Mouse (Mus musculus): ENCODE results near the gene Caprin1.

The Caprin1 gene

GRCm38 (mm10) chr2:103760906-103761716 lies 36.3 kb downstream of the Caprin1 start, which contains the start of gene Nat10:
Nat10 (minus strand) TSS chr2:103761270.
- peak; percentile 100 for DNase-seq (ENCODE audit: low read depth, low spot score)
- Histone ChIP-seq H3K36me3 (ENCODE audit: control insufficient read depth, insufficient read depth, low read length, poor library complexity, severe bottlenecking) (peaks cover 2% of the 10 kb centered on the region; the same call in 1 of the 2 replicates), H3K27me3 (ENCODE audit: control insufficient read depth, insufficient read depth, low read length, poor library complexity, severe bottlenecking) (no peaks in the 10 kb centered on the region)

GRCm38 (mm10) chr2:103760421-103760820 lies 37.0 kb downstream of the Caprin1 start:
- no peaks in the 10 kb centered on the region for H3K27me3 ChIP-seq (ENCODE audit: control insufficient read depth, insufficient read depth, low read length, poor library complexity, severe bottlenecking)
- DNase-seq (ENCODE audit: low read depth, low spot score) = peak; percentile 33
- H3K36me3 ChIP-seq (ENCODE audit: control insufficient read depth, insufficient read depth, low read length, poor library complexity, severe bottlenecking) = no peaks in the 10 kb centered on the region

DNA sequence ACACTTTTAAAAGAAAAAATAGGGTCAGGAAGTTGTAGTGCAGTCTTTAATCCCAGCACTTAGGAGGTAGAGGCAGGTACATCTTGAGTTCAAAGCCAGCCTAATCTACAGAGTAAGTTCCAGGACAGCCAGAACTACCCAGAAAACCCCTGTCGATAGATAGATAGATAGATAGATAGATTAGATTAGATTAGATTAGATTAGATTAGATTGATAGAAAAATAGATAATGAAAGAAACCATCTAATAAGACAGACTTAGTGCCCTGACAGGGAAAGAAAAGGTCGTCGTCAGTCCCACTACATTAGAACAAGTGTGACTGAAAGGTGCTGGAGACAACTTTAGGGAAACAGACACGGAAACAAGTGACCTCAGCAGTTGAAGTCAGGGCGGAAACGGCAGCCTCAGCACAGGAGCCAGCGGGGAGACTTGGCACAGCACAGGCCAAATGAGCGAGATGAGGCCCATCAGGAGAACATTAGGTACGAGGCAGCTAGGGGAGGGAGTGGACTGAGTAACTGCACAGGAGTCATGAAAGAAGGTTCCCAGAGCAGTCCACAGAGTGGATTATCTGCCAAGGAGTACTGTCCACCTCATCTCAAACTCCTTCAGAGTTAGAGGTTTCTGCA lies 41.9 kb downstream of the Caprin1 start:
- no peak for DNase-seq (ENCODE audit: low read depth, low spot score)
- Histone ChIP-seq H3K36me3 (ENCODE audit: control insufficient read depth, insufficient read depth, low read length, poor library complexity, severe bottlenecking) (peaks cover 5% of the 10 kb centered on the region), H3K27me3 (ENCODE audit: control insufficient read depth, insufficient read depth, low read length, poor library complexity, severe bottlenecking) (no peaks in the 10 kb centered on the region)

- Histone ChIP-seq H3K27me3 (ENCODE audit: control insufficient read depth, insufficient read depth, low read length, poor library complexity, severe bottlenecking) (no peaks in the 10 kb centered on the region), H3K36me3 (ENCODE audit: control insufficient read depth, insufficient read depth, low read length, poor library complexity, severe bottlenecking) (peaks cover 5% of the 10 kb centered on the region)
- no peak for DNase-seq (ENCODE audit: low read depth, low spot score)
Measured at GRCm38 (mm10) chr2:103754614-103755013, 42.8 kb downstream of the Caprin1 start.

GRCm38 (mm10) chr2:103751771-103752170 lies 45.7 kb downstream of the Caprin1 start:
- H3K36me3 ChIP-seq (ENCODE audit: control insufficient read depth, insufficient read depth, low read length, poor library complexity, severe bottlenecking) = peaks cover 10% of the 10 kb centered on the region
- no peak for DNase-seq (ENCODE audit: low read depth, low spot score)
- H3K27me3 ChIP-seq (ENCODE audit: control insufficient read depth, insufficient read depth, low read length, poor library complexity, severe bottlenecking) = no peaks in the 10 kb centered on the region

GRCm38 (mm10) chr2:103749091-103749490 lies 48.4 kb downstream of the Caprin1 start:
- Histone ChIP-seq H3K36me3 (ENCODE audit: control insufficient read depth, insufficient read depth, low read length, poor library complexity, severe bottlenecking) (peaks cover 8% of the 10 kb centered on the region), H3K27me3 (ENCODE audit: control insufficient read depth, insufficient read depth, low read length, poor library complexity, severe bottlenecking) (no peaks in the 10 kb centered on the region)
- no peak for DNase-seq (ENCODE audit: low read depth, low spot score)

- Histone ChIP-seq H3K36me3 (ENCODE audit: control insufficient read depth, insufficient read depth, low read length, poor library complexity, severe bottlenecking) (peaks cover 8% of the 10 kb centered on the region), H3K27me3 (ENCODE audit: control insufficient read depth, insufficient read depth, low read length, poor library complexity, severe bottlenecking) (no peaks in the 10 kb centered on the region)
- no peak for DNase-seq (ENCODE audit: low read depth, low spot score)
Measured at GRCm38 (mm10) chr2:103747891-103748290, 49.6 kb downstream of the Caprin1 start.

DNA sequence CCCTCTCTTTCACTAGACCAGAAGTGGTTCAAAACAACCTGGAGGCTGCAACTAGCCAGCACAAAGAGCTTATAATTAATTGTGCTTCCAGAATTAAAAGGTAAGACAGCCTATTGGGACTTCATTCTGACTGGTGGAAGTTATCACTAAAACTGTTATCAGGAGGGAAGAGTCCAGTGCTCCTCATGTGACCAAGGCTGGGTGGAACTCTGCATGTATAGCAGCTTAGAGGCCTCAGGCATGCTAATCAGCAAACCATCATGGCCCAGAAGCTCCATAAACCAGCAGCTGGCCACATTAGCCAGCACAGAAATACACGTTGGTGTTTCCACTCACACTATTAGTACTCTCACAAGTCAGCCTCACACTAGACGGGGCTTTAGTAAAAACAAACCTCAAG lies 50.7 kb downstream of the Caprin1 start:
- DNase-seq (ENCODE audit: low read depth, low spot score) = no peak
- Histone ChIP-seq H3K36me3 (ENCODE audit: control insufficient read depth, insufficient read depth, low read length, poor library complexity, severe bottlenecking) (peaks cover 4% of the 10 kb centered on the region), H3K27me3 (ENCODE audit: control insufficient read depth, insufficient read depth, low read length, poor library complexity, severe bottlenecking) (no peaks in the 10 kb centered on the region)

DNA sequence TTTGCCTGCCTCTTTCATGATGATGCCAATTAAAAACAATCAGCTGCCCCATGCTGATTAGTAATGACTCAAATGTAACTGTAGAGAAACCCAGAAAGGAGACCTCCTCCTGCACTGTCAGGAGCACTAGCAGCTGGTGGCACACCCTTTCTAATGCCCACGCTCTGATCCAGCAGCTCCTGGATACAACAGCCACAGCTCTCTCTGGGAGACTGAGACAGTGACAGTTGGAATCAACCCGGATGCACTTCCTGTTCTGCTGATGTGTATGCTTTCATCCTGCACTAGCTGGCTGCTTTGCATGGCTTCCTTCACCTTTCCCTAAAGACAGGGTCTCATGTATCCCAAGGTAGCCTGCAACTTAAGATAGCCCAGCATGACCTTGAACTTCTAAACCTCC lies 51.4 kb downstream of the Caprin1 start:
- peaks cover 4% of the 10 kb centered on the region for H3K36me3 ChIP-seq (ENCODE audit: control insufficient read depth, insufficient read depth, low read length, poor library complexity, severe bottlenecking)
- no peak for DNase-seq (ENCODE audit: low read depth, low spot score)
- H3K27me3 ChIP-seq (ENCODE audit: control insufficient read depth, insufficient read depth, low read length, poor library complexity, severe bottlenecking) = no peaks in the 10 kb centered on the region

- Histone ChIP-seq H3K36me3 (ENCODE audit: control insufficient read depth, insufficient read depth, low read length, poor library complexity, severe bottlenecking) (peaks cover 5% of the 10 kb centered on the region), H3K27me3 (ENCODE audit: control insufficient read depth, insufficient read depth, low read length, poor library complexity, severe bottlenecking) (no peaks in the 10 kb centered on the region)
- no peak for DNase-seq (ENCODE audit: low read depth, low spot score)
Measured at GRCm38 (mm10) chr2:103745481-103745880, 52.0 kb downstream of the Caprin1 start.

GRCm38 (mm10) chr2:103743988-103744387 lies 53.5 kb downstream of the Caprin1 start:
- Histone ChIP-seq H3K27me3 (ENCODE audit: control insufficient read depth, insufficient read depth, low read length, poor library complexity, severe bottlenecking) (no peaks in the 10 kb centered on the region), H3K36me3 (ENCODE audit: control insufficient read depth, insufficient read depth, low read length, poor library complexity, severe bottlenecking) (peaks cover 5% of the 10 kb centered on the region)
- DNase-seq (ENCODE audit: low read depth, low spot score) = peak; percentile 76

GRCm38 (mm10) chr2:103743536-103743935 lies 53.9 kb downstream of the Caprin1 start:
- H3K36me3 ChIP-seq (ENCODE audit: control insufficient read depth, insufficient read depth, low read length, poor library complexity, severe bottlenecking) = peaks cover 5% of the 10 kb centered on the region
- no peaks in the 10 kb centered on the region for H3K27me3 ChIP-seq (ENCODE audit: control insufficient read depth, insufficient read depth, low read length, poor library complexity, severe bottlenecking)
- DNase-seq (ENCODE audit: low read depth, low spot score) = no peak

DNA sequence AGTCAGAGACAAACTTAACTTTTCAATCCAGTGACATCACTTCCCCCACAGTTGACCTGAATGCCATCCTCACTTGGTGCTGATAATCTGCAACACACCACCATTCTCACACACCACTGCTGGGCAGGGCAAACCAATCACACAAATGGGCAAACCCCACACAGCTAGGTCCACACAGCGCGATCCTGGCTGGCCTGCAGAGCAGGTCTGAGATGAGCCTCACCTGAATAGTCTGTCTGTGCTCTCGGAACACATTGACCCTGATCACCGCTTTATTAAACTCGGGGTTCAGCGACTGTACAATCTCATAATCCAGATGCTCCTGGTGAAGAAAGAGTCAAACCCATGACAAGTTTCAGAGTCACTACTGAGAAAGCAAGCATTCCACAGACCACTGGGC lies 54.6 kb downstream of the Caprin1 start:
- no peaks in the 10 kb centered on the region for H3K27me3 ChIP-seq (ENCODE audit: control insufficient read depth, insufficient read depth, low read length, poor library complexity, severe bottlenecking)
- H3K36me3 ChIP-seq (ENCODE audit: control insufficient read depth, insufficient read depth, low read length, poor library complexity, severe bottlenecking) = peaks cover 3% of the 10 kb centered on the region
- no peak for DNase-seq (ENCODE audit: low read depth, low spot score)

DNA sequence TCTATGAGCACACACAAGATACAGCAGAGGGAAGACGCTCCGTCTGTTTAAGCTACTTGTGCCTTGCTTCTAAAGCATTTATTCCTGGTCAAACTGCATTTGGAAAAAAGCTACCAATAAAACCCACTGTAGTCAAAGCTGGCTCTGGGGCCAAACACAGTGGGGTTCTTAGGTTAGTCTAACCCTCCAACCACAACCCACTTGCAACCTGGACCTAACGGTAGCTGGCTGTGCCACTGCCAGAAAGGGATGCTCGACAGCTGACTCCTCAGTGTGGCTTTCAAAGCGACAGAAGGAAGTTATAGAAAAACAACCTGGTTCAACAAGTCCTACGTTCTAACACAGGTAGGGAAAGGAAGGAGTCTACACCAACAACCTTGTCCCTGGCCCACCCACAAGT lies 66.0 kb downstream of the Caprin1 start:
- Histone ChIP-seq H3K27me3 (ENCODE audit: control insufficient read depth, insufficient read depth, low read length, poor library complexity, severe bottlenecking) (no peaks in the 10 kb centered on the region), H3K36me3 (ENCODE audit: control insufficient read depth, insufficient read depth, low read length, poor library complexity, severe bottlenecking) (peaks cover 4% of the 10 kb centered on the region; the same call in 1 of the 2 replicates)
- no peak for DNase-seq (ENCODE audit: low read depth, low spot score)

DNA sequence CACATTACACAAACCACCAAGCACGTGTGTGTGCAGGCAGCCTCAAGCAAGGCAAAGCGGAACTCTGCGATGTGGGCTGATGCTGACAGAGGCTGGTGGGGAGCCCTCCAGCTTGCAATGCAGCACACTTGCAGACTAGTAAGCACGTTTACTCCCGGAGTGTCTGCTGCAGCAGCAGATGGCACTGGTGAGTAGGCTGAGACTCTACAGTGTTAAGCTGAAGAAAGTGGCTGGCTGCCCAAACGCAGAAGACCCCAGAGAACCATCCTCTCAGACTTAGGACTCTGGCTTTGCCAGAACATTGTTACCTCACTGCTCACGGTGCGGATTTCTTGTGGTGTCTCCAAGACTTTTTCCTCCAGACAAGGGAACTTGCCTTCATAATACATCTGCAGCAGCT lies 66.5 kb downstream of the Caprin1 start:
- DNase-seq (ENCODE audit: low read depth, low spot score) = no peak
- peaks cover 4% of the 10 kb centered on the region; the same call in 1 of the 2 replicates for H3K36me3 ChIP-seq (ENCODE audit: control insufficient read depth, insufficient read depth, low read length, poor library complexity, severe bottlenecking)
- H3K27me3 ChIP-seq (ENCODE audit: control insufficient read depth, insufficient read depth, low read length, poor library complexity, severe bottlenecking) = no peaks in the 10 kb centered on the region
